Mouse (Mus musculus) gastrocnemius, adult 18-20 months (tissue): ENCODE measurements at regions not wholly inside any gene's neighbourhood (a gene's known extent, or its start where the extent isn't known, plus 50 kb on each side); places are given as distances from the start of the nearest gene placed in this dataset.
A peak's percentile ranks its signal among the peaks of the same experiment; 100 is the strongest.

Experiments used
- DNase-seq: peaks from one replicate; pipeline ENCODE4 v3.0.0; 2021; ENCODE audit warnings: low spot score

DNA sequence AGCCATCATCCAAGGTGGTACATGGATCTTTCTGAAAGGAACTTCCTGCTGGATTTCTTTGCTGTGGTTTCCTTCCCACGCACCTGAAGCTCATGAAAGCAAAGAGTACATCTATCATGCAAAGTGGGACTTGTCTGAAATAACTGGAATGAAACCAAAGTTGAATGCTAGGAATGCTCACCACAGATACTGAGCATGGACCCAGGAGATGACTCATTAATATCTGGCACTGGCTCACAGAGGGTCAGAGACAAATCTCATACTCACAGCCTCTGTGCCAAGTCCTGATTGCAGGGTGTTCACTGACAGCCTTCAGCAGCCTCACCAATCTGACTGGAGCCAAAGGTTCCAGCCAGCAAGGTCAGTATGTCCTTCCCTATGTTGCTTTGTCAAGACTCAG is 245.3 kb upstream of the Nrp1 start:
- DNase-seq: peak; percentile 30

DNA sequence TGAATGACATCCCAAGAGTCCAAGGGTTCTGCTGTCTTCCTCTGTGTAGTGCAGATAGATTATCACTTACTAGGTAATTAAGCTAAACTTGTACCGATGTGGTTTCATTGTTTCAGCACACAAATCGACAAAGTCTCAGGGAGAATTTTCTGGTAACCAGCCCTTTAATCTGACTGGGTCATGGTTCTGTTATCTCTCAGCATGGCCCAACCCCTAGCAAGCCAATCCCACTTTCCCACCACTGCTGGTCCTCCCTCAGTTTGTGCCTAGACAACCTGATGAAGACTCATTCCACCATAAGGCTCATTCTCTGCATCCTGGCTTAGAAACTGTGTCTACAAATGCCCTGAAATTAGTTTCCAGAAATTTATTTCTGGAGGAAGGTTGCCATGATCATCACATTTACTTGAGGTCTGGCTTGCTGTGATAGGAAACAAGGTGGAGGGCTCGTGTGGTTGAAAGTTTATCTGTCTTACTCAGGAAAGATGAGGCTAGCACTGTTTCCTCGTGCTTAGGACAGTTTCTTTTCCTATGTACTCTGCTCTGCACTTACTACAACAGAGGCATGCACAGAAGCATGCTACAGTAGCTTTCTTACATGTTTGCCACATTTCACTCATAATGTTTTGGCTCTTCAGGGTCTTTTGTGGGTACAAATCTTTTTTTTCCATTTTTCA is 217.0 kb upstream of the Nrp1 start:
- no peak for DNase-seq

DNA sequence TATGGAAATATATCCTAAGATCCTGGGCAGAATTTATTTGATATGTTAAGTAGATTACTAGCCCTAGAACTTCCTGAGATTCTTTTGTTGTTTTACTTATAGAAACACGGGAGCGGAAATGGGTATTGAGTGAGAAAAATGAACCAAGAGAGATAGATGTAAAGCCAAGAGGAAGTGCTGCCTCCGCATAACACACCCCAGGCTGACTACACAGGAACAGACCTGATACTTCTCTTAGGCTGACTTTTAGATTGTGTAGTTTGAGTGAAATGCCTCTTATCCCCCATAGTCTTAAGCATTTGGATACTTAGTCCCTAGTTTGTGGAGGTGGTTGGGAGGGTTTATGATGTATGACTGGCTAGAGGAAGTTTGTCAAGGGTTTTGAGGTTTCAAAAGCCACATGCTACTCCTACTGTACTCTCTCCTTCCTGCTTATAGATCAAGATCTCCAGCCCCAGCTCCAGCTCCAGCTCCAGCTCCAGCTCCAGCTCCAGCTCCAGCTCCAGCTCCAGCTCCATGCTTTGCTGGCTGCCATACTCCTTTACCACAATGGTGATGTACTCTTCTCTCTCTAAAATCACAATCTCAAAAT is 210.0 kb upstream of the Nrp1 start:
- DNase-seq: no peak

DNA sequence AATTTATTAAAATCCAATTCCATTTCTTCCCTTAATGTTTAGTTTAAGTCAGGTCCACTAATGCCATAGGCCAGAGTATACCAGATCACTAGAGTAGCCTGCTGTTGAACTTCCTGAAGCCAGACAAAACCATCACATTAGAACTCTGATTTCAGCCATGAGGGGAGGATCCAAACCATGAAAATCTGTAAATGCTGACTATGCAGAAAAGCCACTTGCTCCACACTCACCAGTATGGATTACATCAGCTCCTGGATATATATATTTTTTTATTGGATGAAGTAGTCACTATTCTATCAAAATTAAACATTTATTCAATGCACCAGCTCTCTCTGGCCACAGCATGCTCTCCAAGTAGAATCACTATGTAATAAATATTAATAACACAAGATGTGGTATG is 202.8 kb upstream of the Nrp1 start:
- no peak for DNase-seq

DNA sequence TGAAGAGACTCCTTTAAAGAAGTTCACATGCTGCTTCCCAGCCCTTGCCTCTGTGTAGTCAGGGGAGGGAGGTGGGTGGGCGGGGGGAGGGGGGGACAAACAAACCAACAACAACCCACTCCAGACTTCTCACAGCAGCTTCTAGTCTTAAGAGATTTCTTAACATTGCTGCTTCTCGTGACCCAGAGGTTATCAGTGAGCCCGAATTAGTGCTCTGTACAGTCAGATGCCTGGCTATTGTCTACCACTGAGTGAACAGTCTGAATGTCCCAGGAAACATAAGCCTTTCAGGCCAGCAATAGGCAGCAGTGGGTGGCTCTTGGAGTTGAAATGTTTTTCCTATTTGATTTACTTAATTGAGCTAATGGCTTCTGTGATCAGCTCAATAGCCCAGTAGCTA is 202.2 kb upstream of the Nrp1 start:
- DNase-seq: no peak

DNA sequence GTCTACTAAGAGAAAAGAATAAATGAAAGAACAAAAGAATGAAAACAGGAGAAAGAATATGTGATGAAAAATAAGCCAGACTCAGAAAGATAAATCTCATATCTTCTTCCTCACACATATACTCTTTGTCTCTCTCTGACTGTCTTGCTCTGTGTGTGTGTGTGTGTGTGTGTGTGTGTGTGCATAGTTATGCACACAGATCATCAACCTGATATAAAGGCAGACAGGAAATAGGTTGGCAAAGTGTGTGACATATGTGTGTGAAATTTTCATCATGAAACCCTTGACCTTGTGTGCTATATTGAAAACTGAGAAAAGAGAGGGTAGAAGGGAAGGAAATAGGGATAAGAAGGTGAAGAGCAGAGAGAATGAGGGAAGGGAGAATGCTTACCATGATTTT is 195.5 kb upstream of the Nrp1 start:
- DNase-seq: no peak

DNA sequence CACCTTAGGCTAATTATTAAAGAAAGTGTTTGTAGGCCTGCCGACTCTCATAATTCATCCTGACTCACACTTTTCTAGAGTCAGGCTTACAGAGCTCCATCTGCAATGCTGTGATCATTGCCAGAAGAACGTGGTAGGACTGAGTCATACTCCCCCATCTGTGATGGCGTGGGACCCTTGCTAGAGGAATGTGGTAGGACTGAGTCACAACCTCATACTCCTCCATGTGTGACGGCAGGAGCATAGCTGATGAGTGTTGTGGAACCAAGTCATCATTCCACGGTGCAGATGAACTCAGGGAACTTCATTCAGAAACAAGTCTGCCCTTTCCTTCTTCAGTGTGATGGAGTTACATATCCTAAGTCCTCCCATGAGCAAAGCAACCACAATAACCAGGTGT is 193.4 kb upstream of the Nrp1 start:
- DNase-seq: no peak

DNA sequence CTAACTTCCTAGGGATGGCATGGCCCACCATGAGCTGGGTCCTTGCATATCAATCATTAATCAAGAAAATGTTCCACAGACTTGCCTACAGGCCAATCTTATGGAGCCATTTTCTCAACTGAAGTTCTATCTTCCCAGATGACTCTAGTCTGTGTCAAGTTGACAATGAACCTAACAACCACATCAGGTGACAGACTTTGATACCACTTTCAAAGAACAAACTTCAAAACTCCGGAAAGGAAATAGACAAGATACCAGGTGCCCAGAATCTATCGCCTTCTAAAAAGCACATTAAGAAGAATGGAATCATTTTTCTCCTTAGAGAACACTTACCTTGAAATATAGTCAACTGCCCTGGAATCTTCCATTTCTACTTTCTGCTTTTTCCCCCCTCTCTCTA is 192.8 kb upstream of the Nrp1 start:
- DNase-seq: no peak

DNA sequence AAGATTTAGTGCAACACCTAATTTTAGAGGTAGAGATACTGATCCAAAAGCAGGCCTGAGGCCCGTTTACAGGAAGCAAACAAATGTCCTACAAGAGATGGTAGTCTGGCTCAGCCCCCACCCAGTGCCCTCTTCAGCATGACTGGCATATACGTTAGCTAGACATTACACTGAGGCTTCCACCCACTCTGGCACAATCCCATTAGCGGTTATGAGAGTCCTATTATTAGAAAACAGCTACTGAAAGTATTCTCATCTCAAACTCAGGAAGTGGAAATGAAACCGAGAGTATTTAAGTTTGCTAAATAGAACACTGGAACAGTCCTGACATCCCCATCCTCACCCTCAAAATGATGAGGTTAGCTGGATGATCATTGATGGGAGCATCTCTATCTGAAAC is 192.3 kb upstream of the Nrp1 start:
- DNase-seq: no peak

DNA sequence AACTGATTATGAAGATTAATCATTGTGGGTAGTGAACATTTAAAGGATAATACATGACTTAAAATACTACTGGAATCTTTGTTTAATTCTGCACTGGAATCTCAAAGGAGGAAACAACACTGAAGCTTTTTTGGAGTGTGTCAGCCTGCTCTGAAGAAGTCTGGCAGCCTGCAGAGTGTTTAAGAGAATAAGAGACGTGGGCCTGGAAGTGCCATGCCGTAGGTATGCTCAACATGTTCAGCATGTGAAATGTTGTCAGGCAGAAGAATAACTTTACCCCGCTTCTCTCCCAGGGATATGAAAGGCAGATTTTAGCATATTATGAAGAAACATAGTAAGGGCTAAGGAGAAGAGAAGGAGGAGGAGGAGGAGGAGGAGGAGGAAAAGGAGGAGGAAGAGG is 189.6 kb upstream of the Nrp1 start:
- DNase-seq: no peak

DNA sequence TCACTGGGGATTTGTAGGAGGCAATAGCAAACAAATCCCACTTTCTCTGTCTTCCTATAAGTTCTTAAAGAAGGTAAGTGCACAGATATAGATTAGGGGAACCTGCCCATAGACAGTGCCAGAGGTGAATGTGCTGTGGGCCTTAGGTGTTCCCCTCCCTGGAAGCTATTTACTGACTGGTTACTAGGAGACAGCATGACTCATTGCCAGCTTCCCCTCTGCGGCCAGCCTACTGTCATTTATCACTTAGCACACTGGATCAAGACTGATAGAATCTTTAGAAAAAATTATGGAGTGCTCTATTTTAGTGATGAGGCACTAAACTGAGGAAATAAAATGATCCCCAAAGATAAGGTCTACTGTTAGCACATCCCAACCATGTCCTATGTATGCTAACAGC is 187.3 kb upstream of the Nrp1 start:
- DNase-seq: no peak

DNA sequence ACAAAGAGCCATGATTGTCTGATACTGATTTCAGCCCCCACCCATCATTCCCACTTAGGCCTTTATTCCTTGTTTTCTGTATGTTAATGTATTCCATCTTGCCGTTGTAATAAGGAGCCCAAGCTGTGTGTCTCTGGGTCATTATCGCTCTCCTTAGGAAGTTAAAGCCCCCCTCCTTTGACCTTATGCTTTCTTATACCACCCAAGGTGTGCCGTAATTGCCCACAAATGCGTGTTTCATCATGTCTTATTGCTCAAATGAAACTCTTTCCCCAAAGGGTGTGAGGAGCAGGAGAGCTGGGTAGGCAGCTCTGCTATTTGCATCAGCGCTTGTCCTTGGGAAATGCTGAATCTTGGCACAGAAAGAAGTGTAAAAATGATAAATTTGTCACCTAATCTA is 178.2 kb upstream of the Nrp1 start:
- DNase-seq: no peak

DNA sequence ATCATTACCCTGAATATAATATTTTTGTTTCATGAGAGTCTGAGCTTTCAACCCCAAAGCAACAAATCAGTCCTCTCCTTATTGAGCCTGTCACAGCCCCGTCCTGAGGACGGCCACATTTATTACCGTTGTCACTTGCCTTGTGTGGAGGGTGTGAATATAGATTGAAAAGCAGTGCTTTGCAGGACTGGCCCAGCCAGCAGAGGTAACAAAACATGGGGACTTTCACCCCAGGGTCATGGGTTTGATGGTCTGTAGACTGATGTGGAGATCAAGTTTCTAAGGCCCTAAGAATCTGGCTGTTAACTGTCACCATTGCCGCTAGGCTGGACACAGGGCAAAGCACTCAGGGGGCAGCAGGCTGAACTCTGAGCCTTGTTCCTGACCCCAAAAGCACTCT is 175.3 kb upstream of the Nrp1 start:
- DNase-seq: no peak

DNA sequence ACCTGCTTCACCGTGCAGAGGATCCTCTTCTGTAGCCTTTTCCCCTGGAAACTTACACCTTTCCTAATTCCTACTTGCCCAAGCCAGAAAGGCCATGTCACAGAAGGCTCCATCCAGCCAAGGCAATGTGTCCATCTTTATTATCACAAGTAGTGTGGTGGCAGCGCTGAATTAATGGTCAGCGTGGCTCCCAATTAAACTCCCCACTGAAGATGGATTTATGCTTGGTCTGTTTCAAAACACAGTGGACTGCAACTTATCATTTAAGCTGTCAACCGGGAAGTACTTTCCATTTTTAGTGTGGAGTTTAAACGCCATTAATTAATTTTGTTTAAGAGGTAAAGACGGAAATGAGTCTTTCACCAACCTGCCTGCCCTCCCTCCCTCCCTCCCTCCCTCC is 170.1 kb upstream of the Nrp1 start:
- DNase-seq: no peak

DNA sequence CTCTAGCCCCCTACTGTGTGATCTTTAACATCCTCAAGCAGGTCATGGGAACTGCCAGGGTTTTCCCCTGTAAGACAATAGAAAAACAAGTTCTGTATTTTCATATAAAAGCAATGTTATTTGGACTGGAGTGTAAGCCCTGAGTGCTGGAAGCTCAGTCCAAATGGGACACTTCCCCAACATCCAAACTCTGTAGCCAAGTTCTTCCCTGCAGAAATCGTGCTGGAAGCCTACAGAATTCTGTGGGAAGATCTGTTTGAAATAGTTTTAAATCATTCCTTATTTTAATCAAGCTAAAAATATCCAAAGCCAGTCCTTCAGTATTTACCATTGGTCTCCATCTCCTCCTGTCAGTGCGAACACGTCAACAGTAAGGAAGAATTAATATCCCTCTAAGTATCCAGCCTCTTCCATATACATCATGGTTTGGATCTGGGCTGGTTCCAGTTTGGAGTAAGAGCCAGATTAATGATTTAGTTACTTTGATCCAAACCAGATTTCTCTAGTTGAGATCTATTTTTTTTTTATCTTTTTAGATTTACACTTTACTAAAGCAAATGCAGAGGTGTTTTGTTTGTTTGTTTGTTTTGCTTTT is 165.0 kb upstream of the Nrp1 start:
- DNase-seq: no peak

DNA sequence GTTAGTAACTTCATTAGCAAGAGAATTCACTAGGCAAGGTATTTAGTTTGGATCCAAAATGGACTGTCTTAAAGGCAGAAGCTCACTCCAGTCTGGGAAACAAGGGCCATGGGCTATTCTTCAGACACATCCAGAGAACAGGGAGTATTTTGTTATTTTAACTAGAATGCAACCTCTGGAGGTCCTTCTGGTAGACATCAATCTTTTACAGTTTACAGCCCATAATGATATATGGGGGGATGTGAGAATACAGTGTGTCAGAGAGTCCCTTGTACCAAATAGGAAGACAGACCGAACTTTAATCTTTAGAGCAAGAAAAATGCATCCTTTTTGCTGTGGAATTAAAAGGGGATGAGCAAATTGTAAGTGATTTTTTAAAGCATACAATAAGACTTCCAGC is 157.6 kb upstream of the Nrp1 start:
- DNase-seq: no peak

DNA sequence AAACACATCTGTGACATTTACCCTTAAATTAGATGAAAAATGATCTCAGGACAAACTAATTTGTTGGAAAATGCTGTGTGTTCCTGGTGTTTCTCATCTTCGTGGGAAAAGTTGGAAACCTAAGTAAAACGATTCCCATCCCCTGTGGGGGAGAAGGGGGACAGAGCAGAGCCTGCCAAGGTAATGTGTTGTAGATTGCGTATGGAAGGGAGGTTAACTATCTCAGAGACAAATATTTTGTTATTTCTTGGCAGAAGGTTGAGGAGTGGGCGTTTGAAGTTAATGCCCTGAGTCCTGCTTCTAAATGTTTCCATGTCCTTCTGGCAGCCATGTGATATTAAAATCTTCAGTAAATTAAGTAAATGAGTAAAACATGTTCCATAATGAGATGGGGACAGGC is 156.8 kb upstream of the Nrp1 start:
- no peak for DNase-seq

DNA sequence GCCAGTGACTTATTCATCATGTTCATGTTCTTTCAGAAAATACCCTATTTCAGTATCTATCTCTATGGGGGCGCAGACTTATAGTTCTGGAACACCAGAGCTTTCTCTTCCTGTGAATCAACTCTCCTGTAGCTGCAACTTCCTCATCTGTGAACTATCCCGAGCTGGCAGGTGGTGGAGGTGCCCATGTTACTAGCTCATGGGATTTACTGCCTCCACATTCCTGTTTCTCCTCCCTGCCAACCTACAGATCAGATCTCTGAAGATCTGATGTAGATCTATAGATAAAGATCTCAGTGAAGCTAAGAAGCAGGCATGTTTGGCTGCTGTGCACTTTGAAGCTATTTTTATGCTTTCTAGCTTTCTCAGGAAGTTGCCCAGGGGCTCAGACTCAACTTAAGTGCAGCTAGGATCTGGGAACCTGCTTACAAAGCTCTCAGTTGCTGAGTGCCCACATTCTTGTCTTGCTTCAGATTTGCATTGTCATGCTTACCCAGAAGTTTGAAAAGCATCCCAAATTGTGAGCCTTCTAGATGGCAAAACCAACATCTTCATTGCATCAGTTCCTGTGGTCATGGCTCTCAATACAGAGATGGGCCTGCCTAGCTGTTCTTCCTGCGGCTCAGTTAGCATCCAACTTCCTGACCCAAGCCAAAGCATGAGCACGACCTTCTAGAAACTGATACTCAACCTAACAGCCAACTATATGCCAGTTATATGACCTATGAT is 156.1 kb upstream of the Nrp1 start:
- no peak for DNase-seq

DNA sequence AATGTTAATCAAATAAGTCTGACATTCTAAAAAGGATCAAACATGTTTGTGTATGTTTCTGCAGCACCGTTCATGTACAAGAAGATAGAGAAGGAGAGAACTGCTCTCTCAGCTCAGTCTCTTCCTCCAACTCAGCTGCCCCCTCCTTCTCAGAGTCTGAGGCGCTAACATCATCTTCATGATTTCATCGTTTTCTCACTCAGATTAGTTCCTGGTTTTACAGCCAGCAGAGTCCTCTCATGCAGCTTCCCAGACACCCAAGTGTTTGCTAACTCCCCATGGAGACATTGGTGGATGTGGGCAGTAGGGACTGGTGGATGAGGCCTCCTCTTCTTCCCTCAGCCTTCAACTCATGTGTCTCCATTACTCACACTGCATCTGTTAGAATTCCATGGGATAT is 153.6 kb upstream of the Nrp1 start:
- DNase-seq: no peak

DNA sequence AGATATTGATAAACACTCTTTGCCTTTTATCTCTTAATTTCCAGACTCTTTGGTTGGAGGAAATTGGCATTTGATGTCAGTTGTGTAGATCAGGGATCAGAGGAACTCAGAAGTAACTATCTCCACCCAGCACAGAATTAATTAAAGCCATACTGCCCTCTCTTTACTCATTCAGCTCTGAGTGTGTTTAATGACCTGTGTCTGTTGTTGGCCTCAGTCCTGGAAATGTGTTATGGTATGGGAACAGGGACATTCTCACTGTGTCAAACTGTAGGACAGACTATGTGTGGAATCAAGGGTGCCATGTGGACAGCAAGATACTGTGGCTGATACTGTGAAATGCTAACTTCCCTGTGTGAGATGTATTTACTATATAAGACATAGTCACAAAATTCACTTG is 151.3 kb upstream of the Nrp1 start:
- no peak for DNase-seq

DNA sequence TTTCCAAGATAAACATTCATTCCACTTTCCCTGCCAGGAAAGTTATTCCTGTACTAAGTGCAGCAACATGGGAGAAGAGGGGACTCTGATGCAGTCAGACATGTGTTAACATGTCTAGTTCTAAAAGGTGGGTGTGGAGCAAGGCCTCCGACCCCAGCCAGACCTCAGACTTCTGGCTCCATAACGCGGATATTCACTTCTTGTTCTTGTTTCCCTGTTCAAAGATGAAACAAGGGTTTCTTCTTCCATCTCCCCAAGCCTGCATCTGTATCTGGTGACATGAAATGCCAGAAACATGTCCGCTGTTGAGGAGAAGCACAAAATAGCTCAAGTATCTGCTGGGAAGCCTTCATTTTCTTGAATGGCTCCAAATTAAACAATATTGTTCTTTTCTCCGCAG is 147.6 kb upstream of the Nrp1 start:
- DNase-seq: no peak

DNA sequence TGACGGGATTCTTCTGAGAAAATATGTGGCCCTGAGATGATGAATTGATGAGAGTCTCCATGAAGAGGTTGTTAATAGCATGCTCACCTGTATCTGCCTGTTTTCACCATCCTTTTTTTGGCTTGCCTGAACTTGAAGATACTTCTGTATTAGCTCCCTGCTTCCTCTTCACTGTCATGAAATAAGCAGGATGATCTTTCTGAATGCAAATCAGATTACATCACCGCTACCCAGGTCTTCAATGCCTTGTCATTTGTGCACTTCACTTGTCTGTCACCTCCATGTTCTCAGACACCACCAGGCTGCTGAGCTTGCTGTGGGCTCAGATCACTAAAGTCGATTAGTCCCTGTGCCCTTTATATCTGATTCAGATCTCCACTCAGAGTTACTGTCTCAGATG is 146.2 kb upstream of the Nrp1 start:
- no peak for DNase-seq

DNA sequence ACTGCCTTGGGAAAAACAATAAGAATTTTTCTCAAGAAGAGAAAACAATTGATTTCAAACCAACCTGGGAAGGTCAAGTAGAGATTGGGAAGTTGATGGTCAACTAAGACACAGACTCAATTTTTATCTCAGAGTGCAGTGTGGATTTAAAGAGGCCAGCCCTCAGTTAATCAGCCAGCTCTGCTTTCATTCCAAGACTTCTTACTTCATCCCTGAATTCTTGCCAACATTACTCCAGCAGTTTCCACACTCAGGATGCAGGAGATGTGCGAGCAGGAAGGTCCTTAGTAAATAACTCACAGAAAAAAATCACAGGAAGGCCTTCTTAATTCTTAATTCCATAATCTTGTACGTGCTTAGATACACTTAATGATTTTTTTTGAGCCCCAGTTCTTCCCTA is 144.1 kb upstream of the Nrp1 start:
- DNase-seq: peak; percentile 48
